Mouse (Mus musculus) G1E (cell line): ENCODE results near the gene Trpv5. TPM values are rescaled to one million over a fixed set of nuclear protein-coding genes. Genes with fewer than 3 reads are reported as not detected.
A peak's percentile ranks its signal among the peaks of the same experiment; 100 is the strongest.

Experiments used
- ATAC-seq: 2 replicates; pipeline ENCODE4 v1.8.0; 2016; ENCODE audit warnings: mild to moderate bottlenecking; ENCODE audit not compliant: insufficient number of reproducible peaks, poor library complexity, low FRiP score, severe bottlenecking; ENCODE audit errors: extremely low read depth
- DNase-seq: peaks from one replicate; pipeline ENCODE4 v3.0.0; 2012; ENCODE audit warnings: low spot score
- H3K27me3 ChIP-seq: 2 replicates; pipeline ENCODE4 v1.6.1; 2012; ENCODE audit warnings: mild to moderate bottlenecking, low read length, inconsistent platforms; ENCODE audit not compliant: insufficient read depth
- H3K36me3 ChIP-seq: replicated peaks from 2 replicates; pipeline ENCODE3; 2012; ENCODE audit warnings: mild to moderate bottlenecking, inconsistent platforms
- H3K4me1 ChIP-seq: 2 replicates; pipeline ENCODE4 v1.6.1; 2012; ENCODE audit warnings: low read depth, low read length, inconsistent platforms, mixed read lengths; ENCODE audit not compliant: insufficient read depth
- H3K4me3 ChIP-seq: 2 replicates; pipeline ENCODE4 v1.5.1; 2012; ENCODE audit warnings: low read depth, mild to moderate bottlenecking, inconsistent platforms, low read length, moderate library complexity, mixed read lengths
- H3K9me3 ChIP-seq: replicated peaks from 2 replicates; pipeline ENCODE4 v1.6.1; 2012; ENCODE audit warnings: inconsistent platforms
- CTCF ChIP-seq: IDR thresholded peaks from 2 replicates; pipeline ENCODE4 v1.5.1; 2012; ENCODE audit warnings: low read depth, low read length, inconsistent platforms, mixed read lengths
- GATA1 ChIP-seq: IDR thresholded peaks from 2 replicates; pipeline ENCODE4 v1.6.1; 2012; ENCODE audit warnings: borderline replicate concordance, low read length, inconsistent platforms, mixed read lengths
- GATA2 ChIP-seq: IDR thresholded peaks from 2 replicates; pipeline ENCODE4 v1.6.1; 2012; ENCODE audit warnings: low read depth, low read length, inconsistent platforms, borderline replicate concordance
- POLR2AphosphoS5 ChIP-seq: IDR thresholded peaks from 2 replicates; pipeline ENCODE4 v1.6.1; 2012; ENCODE audit warnings: low read depth, low read length, inconsistent platforms; ENCODE audit not compliant: insufficient replicate concordance
- TAL1 ChIP-seq: conservative IDR thresholded peaks from 2 replicates; pipeline ENCODE4 v1.6.1; 2012; ENCODE audit warnings: low read depth, low read length, inconsistent platforms, mixed read lengths
- polyA plus RNA-seq: library from polyadenylated mRNA; stranded (reverse); fragments of >175 nt; gene quantifications from 2 replicates; pipeline ENCODE4 v1.2.3, GENCODE M21; 2012
- total RNA-seq, 2 experiments: library from RNA; stranded (forward) in 1 of 2; stranded (reverse) in 1 of 2; fragments of 200-1000 nt in 1 of 2; fragments of >200 nt in 1 of 2; fragmentation: Nextera tagmentation in 1 of 2; gene quantifications; 2 replicates each; pipeline ENCODE4 v1.2.3; 2014 to 2017

The Trpv5 gene
- total and polyA plus RNA-seq, 3 experiments, result 0.16 TPM; not detected in 2

GRCm38 (mm10) chr6:41622661-41623060 is 57.9 kb downstream of the Trpv5 start:
- no peak for TF ChIP-seq TAL1
- peak; percentile 80 for TF ChIP-seq CTCF
- ATAC-seq, result peak; percentile 40; the same call in 1 of the 2 replicates
- Histone ChIP-seq H3K27me3 (peaks cover 18% of the 10 kb centered on the region), H3K36me3 (no peaks in the 10 kb centered on the region), H3K4me3 (no peak overlapping the region), H3K9me3 (no peaks in the 10 kb centered on the region), H3K4me1 (peaks cover 3% of the 10 kb centered on the region; the same call in 1 of the 2 replicates)
- DNase-seq, result peak; percentile 15

DNA sequence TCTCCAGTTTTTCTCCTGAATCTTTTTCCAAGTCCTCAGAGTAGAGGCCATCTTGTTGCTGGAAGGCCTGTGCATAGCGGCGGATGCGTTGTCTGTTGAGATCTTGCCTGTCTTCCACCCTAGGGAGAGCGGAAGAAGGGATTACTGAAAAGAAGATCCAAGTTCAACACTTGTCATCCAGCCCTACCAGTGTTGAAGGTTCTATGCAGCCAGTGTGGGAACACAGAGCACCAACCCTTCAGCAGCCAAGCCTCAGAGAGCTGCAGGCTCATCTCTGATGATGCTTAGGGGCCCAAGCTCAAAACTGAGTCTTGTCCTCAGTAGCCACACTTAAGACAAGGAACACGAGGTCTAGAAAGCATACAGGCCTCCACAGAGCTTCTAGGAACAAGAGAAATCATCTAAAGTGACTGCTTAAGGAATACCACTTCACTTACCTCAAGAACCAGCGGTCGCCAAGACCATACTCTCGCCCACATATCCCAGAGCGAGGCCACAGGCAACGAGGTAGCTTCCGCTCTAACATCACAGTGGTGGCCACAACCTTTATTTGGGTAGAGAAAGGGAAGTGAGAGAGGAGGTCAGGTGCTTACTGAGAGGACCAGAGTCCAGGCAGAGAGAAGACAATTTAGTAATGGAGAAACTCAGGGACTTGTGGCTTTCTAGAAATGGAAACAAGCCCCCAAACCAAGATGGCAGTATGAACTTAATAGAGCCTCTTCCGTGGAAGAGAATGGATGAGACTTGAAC is 59.2 kb downstream of the Trpv5 start:
- TF ChIP-seq POLR2AphosphoS5 (no peak), GATA2 (no peak), TAL1 (no peak), GATA1 (no peak), CTCF (no peak)
- Histone ChIP-seq H3K9me3 (no peaks in the 10 kb centered on the region), H3K4me1 (peaks cover 3% of the 10 kb centered on the region; the same call in 1 of the 2 replicates), H3K4me3 (no peak overlapping the region), H3K27me3 (peaks cover 21% of the 10 kb centered on the region), H3K36me3 (no peaks in the 10 kb centered on the region)
- no peak for DNase-seq
- ATAC-seq, result no peak

DNA sequence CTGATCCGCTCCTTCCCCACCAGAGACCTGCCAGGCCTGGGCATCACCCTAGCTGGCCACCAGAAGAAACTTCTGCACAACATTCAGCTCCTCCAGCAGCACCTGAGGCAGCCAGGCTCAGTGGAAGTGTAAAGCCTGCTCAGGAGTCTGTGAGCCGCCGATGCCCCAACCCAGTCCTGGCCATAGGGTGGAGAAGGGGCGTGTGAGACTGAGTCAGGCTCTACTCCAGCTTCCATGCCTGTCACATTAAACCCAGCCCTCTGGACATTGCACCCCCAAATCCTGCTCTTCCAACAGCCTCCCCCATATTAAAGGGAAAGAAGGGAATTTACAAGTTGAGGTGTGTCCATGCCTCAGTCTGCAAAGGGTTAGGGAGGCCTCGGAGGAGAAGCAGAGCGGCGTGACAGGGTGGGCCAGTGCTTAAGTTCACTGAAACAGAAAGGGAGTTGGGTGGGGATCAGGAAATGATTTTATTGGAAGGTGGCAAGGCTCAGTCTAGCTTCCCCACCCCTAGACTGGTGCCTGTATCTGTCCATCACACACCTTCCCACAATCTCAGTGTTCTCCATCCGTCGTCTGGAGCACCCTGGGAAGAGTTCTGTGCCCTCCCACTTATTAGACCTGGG is 60.3 kb downstream of the Trpv5 start:
- H3K36me3 ChIP-seq, result no peaks in the 10 kb centered on the region
- H3K4me3 ChIP-seq, result no peak overlapping the region
- ATAC-seq, result no peak
- no peak for DNase-seq
- no peaks in the 10 kb centered on the region for H3K9me3 ChIP-seq
- peaks cover 3% of the 10 kb centered on the region; the same call in 1 of the 2 replicates for H3K4me1 ChIP-seq
- H3K27me3 ChIP-seq, result peaks cover 24% of the 10 kb centered on the region
- no peak for TF ChIP-seq TAL1
- TF ChIP-seq GATA2, result no peak
- no peak for TF ChIP-seq CTCF
- no peak for TF ChIP-seq GATA1
- TF ChIP-seq POLR2AphosphoS5, result no peak

DNA sequence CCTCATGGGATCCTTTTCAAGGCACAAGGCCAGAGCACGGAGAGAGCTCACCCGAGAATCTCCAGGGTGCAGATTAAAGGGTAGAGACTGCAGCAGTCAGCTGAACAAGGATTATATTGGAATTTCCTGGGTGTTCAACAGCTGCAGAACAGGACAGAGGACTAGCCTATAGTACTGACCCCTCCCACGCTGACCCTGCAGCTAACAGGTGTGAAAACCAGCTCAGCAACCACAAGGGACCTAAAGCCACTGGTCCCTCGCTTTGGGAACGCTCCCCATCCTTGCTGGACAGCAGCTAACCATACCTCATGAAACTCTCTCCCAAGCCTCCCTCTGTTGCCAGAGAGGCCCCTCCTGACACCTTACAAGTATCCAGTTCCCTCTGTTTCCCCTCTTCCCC is 72.9 kb downstream of the Trpv5 start:
- Histone ChIP-seq H3K36me3 (no peaks in the 10 kb centered on the region), H3K27me3 (peaks cover 32% of the 10 kb centered on the region), H3K4me1 (peaks cover 20% of the 10 kb centered on the region), H3K4me3 (no peak overlapping the region), H3K9me3 (no peaks in the 10 kb centered on the region)
- ATAC-seq (no peak), DNase-seq (no peak)
- TF ChIP-seq GATA2, result no peak
- TF ChIP-seq POLR2AphosphoS5, result no peak
- no peak for TF ChIP-seq TAL1
- TF ChIP-seq GATA1, result no peak
- no peak for TF ChIP-seq CTCF

- DNase-seq, result no peak
- H3K36me3 ChIP-seq, result no peaks in the 10 kb centered on the region
- no peaks in the 10 kb centered on the region for H3K9me3 ChIP-seq
- H3K4me3 ChIP-seq, result no peak overlapping the region
- H3K4me1 ChIP-seq, result peaks cover 20% of the 10 kb centered on the region
- no peak for TF ChIP-seq GATA1
- TF ChIP-seq CTCF, result no peak
- no peak for TF ChIP-seq POLR2AphosphoS5
- no peak for TF ChIP-seq TAL1
- no peak for TF ChIP-seq GATA2
- H3K27me3 ChIP-seq, result peaks cover 34% of the 10 kb centered on the region
- ATAC-seq, result no peak
Measured at GRCm38 (mm10) chr6:41606214-41606613, 74.4 kb downstream of the Trpv5 start.

DNA sequence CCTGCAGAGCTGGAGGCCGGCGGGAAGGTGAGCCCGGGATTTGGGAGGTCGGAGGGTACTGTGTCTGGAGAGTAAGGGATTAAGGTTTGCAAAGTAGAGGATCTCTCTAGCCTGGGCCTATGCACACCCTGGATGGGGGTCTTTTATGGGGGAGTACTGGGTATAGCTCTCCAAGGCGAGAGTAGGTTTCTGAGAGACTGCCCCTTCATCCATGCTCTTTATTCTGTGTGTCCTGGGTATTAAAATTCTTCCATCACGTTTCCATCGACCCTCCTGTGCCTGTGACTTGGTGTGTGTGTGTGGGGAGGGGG is 74.8 kb downstream of the Trpv5 start:
- Histone ChIP-seq H3K27me3 (peaks cover 34% of the 10 kb centered on the region), H3K9me3 (no peaks in the 10 kb centered on the region), H3K4me1 (peaks cover 20% of the 10 kb centered on the region), H3K4me3 (peak overlapping the region; percentile 74; the same call in 1 of the 2 replicates), H3K36me3 (no peaks in the 10 kb centered on the region)
- TF ChIP-seq GATA2 (no peak), CTCF (no peak), POLR2AphosphoS5 (no peak), TAL1 (no peak), GATA1 (no peak)
- DNase-seq, result no peak
- no peak for ATAC-seq
